Mouse (Mus musculus): ENCODE results near the gene Rangrf. TPM values are rescaled to one million over a fixed set of nuclear protein-coding genes. Genes with fewer than 3 reads are reported as not detected.
"Not testable (repeated sequence)": the region's sequence is repeated elsewhere in the genome, so short reads cannot be mapped to it uniquely, and the experiment has no call there.

Rangrf gene
- polyA plus RNA-seq, 1 experiment, result 98.6 TPM

- Histone ChIP-seq H3K27ac (ENCODE audit: insufficient read depth, low read length) (peak overlapping the region; percentile 16; the same call in 1 of the 2 replicates), H3K9ac (ENCODE audit: low read depth, poor library complexity, severe bottlenecking) (peak overlapping the region; percentile 71), H3K4me3 (ENCODE audit: low read depth, low read length) (peak overlapping the region; percentile 67)
- H3K9me3 ChIP-seq (replicated peaks; ENCODE audit: control insufficient read depth, insufficient read depth, low read length, poor library complexity, severe bottlenecking); H3K36me3 ChIP-seq (ENCODE audit: control insufficient read depth, insufficient read depth, low read length, poor library complexity, severe bottlenecking); H3K27me3 ChIP-seq (ENCODE audit: control insufficient read depth, insufficient read depth, low read length, poor library complexity, severe bottlenecking); H3K4me1 ChIP-seq (ENCODE audit: control insufficient read depth, insufficient read depth, low read length): not testable (repeated sequence)
- TF ChIP-seq POLR2A (IDR thresholded peaks at IDR 0.05; ENCODE audit: insufficient read depth, low read length), result peak; percentile 42
Observed at GRCm38 (mm10) chr11:68973250-68974058, 1.5 kb downstream of the Rangrf start.

GRCm38 (mm10) chr11:68970232-68970631 lies 4.8 kb downstream of the Rangrf start:
- TF ChIP-seq POLR2A (IDR thresholded peaks at IDR 0.05; ENCODE audit: insufficient read depth, low read length) (no peak), EP300 (IDR thresholded peaks at IDR 0.05; ENCODE audit: insufficient read depth, low read depth, low read length) (no peak), CTCF (IDR thresholded peaks at IDR 0.05; ENCODE audit: low read depth, low read length) (no peak)
- H3K9me3 ChIP-seq (replicated peaks; ENCODE audit: control insufficient read depth, insufficient read depth, low read length, poor library complexity, severe bottlenecking), result no peaks in the 10 kb centered on the region
- H3K9ac ChIP-seq (ENCODE audit: low read depth, poor library complexity, severe bottlenecking), result no peak overlapping the region
- H3K27me3 ChIP-seq (ENCODE audit: control insufficient read depth, insufficient read depth, low read length, poor library complexity, severe bottlenecking), result no peaks in the 10 kb centered on the region
- no peak overlapping the region for H3K27ac ChIP-seq (ENCODE audit: insufficient read depth, low read length)
- no peak overlapping the region for H3K4me3 ChIP-seq (ENCODE audit: low read depth, low read length)
- H3K36me3 ChIP-seq (ENCODE audit: control insufficient read depth, insufficient read depth, low read length, poor library complexity, severe bottlenecking), result peaks cover 4% of the 10 kb centered on the region; the same call in 1 of the 2 replicates
- H3K4me1 ChIP-seq (ENCODE audit: control insufficient read depth, insufficient read depth, low read length), result no peaks in the 10 kb centered on the region

- TF ChIP-seq CTCF (IDR thresholded peaks at IDR 0.05; ENCODE audit: low read depth, low read length) (no peak), EP300 (IDR thresholded peaks at IDR 0.05; ENCODE audit: insufficient read depth, low read depth, low read length) (no peak), POLR2A (IDR thresholded peaks at IDR 0.05; ENCODE audit: insufficient read depth, low read length) (no peak)
- H3K27ac ChIP-seq (ENCODE audit: insufficient read depth, low read length), result no peak overlapping the region
- peaks cover 4% of the 10 kb centered on the region; the same call in 1 of the 2 replicates for H3K36me3 ChIP-seq (ENCODE audit: control insufficient read depth, insufficient read depth, low read length, poor library complexity, severe bottlenecking)
- no peaks in the 10 kb centered on the region for H3K4me1 ChIP-seq (ENCODE audit: control insufficient read depth, insufficient read depth, low read length)
- peak overlapping the region; percentile 65 for H3K9ac ChIP-seq (ENCODE audit: low read depth, poor library complexity, severe bottlenecking)
- no peaks in the 10 kb centered on the region for H3K9me3 ChIP-seq (replicated peaks; ENCODE audit: control insufficient read depth, insufficient read depth, low read length, poor library complexity, severe bottlenecking)
- H3K4me3 ChIP-seq (ENCODE audit: low read depth, low read length), result no peak overlapping the region
- no peaks in the 10 kb centered on the region for H3K27me3 ChIP-seq (ENCODE audit: control insufficient read depth, insufficient read depth, low read length, poor library complexity, severe bottlenecking)
Observed at GRCm38 (mm10) chr11:68968752-68969151, 6.2 kb downstream of the Rangrf start.

GRCm38 (mm10) chr11:68967337-68968282 lies 7.4 kb downstream of the Rangrf start, which contains the start of gene Slc25a35:
TSS of gene Slc25a35 (plus strand) at chr11:68968131.
- peaks cover 2% of the 10 kb centered on the region for H3K4me1 ChIP-seq (ENCODE audit: control insufficient read depth, insufficient read depth, low read length)
- H3K36me3 ChIP-seq (ENCODE audit: control insufficient read depth, insufficient read depth, low read length, poor library complexity, severe bottlenecking), result peaks cover 4% of the 10 kb centered on the region; the same call in 1 of the 2 replicates
- no peaks in the 10 kb centered on the region for H3K27me3 ChIP-seq (ENCODE audit: control insufficient read depth, insufficient read depth, low read length, poor library complexity, severe bottlenecking)
- H3K4me3 ChIP-seq (ENCODE audit: low read depth, low read length), result peak within 1 kb of the TSS; percentile 90
- peak within 1 kb of the TSS; percentile 65 for H3K9ac ChIP-seq (ENCODE audit: low read depth, poor library complexity, severe bottlenecking)
- H3K27ac ChIP-seq (ENCODE audit: insufficient read depth, low read length), result no peak within 1 kb of the TSS
- H3K9me3 ChIP-seq (replicated peaks; ENCODE audit: control insufficient read depth, insufficient read depth, low read length, poor library complexity, severe bottlenecking), result no peaks in the 10 kb centered on the region
- no peak for TF ChIP-seq POLR2A (IDR thresholded peaks at IDR 0.05; ENCODE audit: insufficient read depth, low read length)
- TF ChIP-seq EP300 (IDR thresholded peaks at IDR 0.05; ENCODE audit: insufficient read depth, low read depth, low read length), result no peak

- peaks cover 4% of the 10 kb centered on the region; the same call in 1 of the 2 replicates for H3K36me3 ChIP-seq (ENCODE audit: control insufficient read depth, insufficient read depth, low read length, poor library complexity, severe bottlenecking)
- H3K27me3 ChIP-seq (ENCODE audit: control insufficient read depth, insufficient read depth, low read length, poor library complexity, severe bottlenecking), result no peaks in the 10 kb centered on the region
- no peak overlapping the region for H3K4me3 ChIP-seq (ENCODE audit: low read depth, low read length)
- no peak overlapping the region for H3K27ac ChIP-seq (ENCODE audit: insufficient read depth, low read length)
- H3K9me3 ChIP-seq (replicated peaks; ENCODE audit: control insufficient read depth, insufficient read depth, low read length, poor library complexity, severe bottlenecking), result no peaks in the 10 kb centered on the region
- peaks cover 5% of the 10 kb centered on the region for H3K4me1 ChIP-seq (ENCODE audit: control insufficient read depth, insufficient read depth, low read length)
- no peak overlapping the region for H3K9ac ChIP-seq (ENCODE audit: low read depth, poor library complexity, severe bottlenecking)
- TF ChIP-seq EP300 (IDR thresholded peaks at IDR 0.05; ENCODE audit: insufficient read depth, low read depth, low read length) (no peak), CTCF (IDR thresholded peaks at IDR 0.05; ENCODE audit: low read depth, low read length) (no peak), POLR2A (IDR thresholded peaks at IDR 0.05; ENCODE audit: insufficient read depth, low read length) (no peak)
Observed at GRCm38 (mm10) chr11:68966554-68966953, 8.4 kb downstream of the Rangrf start.

All from ES-Bruce4 (cell line).